Mouse (Mus musculus) kidney, embryonic 16.5 days (tissue): ENCODE measurements around the gene Adcy4. TPM values are rescaled to one million over a fixed set of nuclear protein-coding genes. Genes with fewer than 3 reads are reported as not detected.

Experiments
- ATAC-seq: fragments of 200-750 bp; cut with Nextera tagmentation; 2 replicates; pipeline ENCODE4 v1.8.0; 2017; ENCODE audit warnings: moderate TSS enrichment; ENCODE audit not compliant: low FRiP score, low TSS enrichment
- H3K27ac ChIP-seq: fragments of 300-500 bp; sonication (generic); 2 replicates; pipeline ENCODE4 v1.5.1; 2014; ENCODE audit warnings: low read length
- H3K27me3 ChIP-seq: fragments of 300-500 bp; sonication (generic); 2 replicates; pipeline ENCODE4 v1.6.1; 2014; ENCODE audit warnings: low read length, control low read depth, mixed read lengths; ENCODE audit not compliant: insufficient read depth
- H3K36me3 ChIP-seq: fragments of 300-500 bp; sonication (generic); 2 replicates; pipeline ENCODE4 v1.6.1; 2014; ENCODE audit warnings: low read length, control low read depth, mixed read lengths; ENCODE audit not compliant: insufficient read depth
- H3K4me1 ChIP-seq: fragments of 300-500 bp; sonication (generic); 2 replicates; pipeline ENCODE4 v1.6.1; 2014; ENCODE audit warnings: low read length, control low read depth, mixed read lengths; ENCODE audit not compliant: insufficient read depth
- H3K4me2 ChIP-seq: fragments of 300-500 bp; sonication (generic); replicated peaks from 2 replicates; pipeline ENCODE4 v1.6.1; 2014; ENCODE audit warnings: low read depth, low read length
- H3K4me3 ChIP-seq: fragments of 300-500 bp; sonication (generic); 2 replicates; pipeline ENCODE4 v1.5.1; 2014; ENCODE audit warnings: mild to moderate bottlenecking, low read length
- H3K9ac ChIP-seq: fragments of 300-500 bp; sonication (generic); replicated peaks from 2 replicates; pipeline ENCODE4 v1.6.1; 2014; ENCODE audit warnings: low read length
- H3K9me3 ChIP-seq: fragments of 300-500 bp; sonication (generic); 2 replicates; pipeline ENCODE4 v1.6.1; 2016; ENCODE audit warnings: low read length, control low read depth
- WGBS: fragments of 180-500 bp; shearing (Covaris S2); extraction: QIAGEN DNeasy Blood & Tissue Kit; methylation state at CpG from one replicate; pipeline ENCODE4 v1.1.7; 2014; 5-methylcytosine and 5-hydroxymethylcytosine counted together
- polyA plus RNA-seq: library from polyadenylated mRNA; unstranded; fragments of >200 nt; fragmentation: Nextera tagmentation; extraction: Ambion mirVana; gene quantifications from 2 replicates; pipeline ENCODE4 v1.2.1, GENCODE M21; 2015

The Adcy4 gene
- polyA plus RNA-seq, 1 experiment from 2014 or later = 19.7 TPM

DNA sequence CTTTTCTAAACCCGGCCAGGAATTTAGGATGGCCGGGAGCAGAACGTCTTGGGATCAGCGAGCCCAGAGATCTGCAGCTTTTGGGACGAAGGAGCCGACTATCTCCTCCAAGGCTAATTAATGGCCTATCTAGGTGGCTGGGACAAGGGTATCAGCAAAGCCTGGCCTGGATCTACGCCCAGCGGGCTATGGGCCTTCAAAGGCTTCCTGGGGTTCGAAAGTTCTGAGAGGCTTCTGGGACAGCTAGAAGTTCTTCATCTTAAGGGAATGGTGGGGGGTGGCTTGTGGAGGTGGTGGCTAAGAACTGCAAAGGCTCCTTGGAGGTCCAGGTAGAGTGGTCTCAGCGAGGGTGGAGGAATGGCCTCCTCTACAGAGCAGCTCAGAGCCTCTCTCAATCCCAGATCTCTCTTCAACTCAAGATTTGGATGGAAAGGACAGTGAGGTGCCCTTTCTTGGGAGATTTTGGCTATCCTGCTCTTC, 40.1 kb upstream of the Adcy4 start:
- H3K4me2 ChIP-seq = peak overlapping the region; percentile 83
- H3K36me3 ChIP-seq = no peaks in the 10 kb centered on the region
- H3K9me3 ChIP-seq = no peaks in the 10 kb centered on the region
- H3K9ac ChIP-seq = peak overlapping the region; percentile 75
- H3K4me3 ChIP-seq = peak overlapping the region; percentile 53
- H3K27me3 ChIP-seq = no peaks in the 10 kb centered on the region
- H3K4me1 ChIP-seq = peaks cover 38% of the 10 kb centered on the region
- peak; percentile 17 for ATAC-seq
- H3K27ac ChIP-seq = peak overlapping the region; percentile 98
- under 1% methylated on average over 10 of the region's 10 CpGs for WGBS

DNA sequence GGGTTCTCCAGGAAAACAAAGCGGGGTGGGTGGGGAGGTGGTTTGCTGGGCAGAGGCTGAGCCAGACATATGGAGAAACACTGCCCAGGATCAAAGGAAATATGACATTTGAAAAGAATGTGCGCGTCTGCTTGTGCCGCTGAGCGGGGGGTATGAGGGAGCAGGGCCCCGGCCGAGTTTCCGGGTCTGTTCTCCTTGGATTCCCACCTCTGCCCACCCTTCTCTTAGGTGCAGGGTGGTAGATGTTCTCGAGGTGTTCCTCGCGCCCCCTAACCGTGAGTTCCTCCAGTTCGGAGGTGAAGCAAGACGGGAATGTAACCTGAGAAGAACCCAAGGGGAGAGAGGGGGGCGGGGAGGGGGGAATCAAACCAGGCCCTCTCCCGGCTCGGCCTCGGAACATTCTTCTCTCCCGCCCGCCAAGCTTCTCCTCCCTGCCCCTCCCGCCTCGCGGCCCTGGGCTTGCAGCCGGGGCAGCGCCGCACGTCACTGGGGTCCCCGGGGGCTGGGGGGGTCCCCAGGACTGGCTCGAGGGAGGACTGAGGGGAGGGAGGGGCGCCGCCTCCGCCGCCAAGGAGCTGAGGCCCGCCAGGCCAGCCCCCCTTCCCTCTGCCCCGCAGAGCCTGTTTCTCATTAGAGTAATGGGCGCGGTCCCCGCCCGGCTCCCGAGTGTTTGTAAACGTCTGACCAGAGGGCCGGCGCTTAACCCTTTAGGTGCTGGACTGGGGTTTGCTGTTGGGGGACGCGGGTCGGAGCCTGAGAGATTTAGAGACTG, 39.3 kb upstream of the Adcy4 start, which contains the start of gene Nfatc4:
Nfatc4 (plus strand) TSS at position 154 of the 772 bp plus-strand sequence.
- Histone ChIP-seq H3K4me2 (peak within 1 kb of the TSS; percentile 83), H3K9ac (peak within 1 kb of the TSS; percentile 75), H3K36me3 (no peaks in the 10 kb centered on the region), H3K4me3 (peak within 1 kb of the TSS; percentile 53), H3K9me3 (no peaks in the 10 kb centered on the region), H3K4me1 (peaks cover 30% of the 10 kb centered on the region), H3K27ac (peak within 1 kb of the TSS; percentile 98), H3K27me3 (no peaks in the 10 kb centered on the region)
- ATAC-seq = peak; percentile 93
- under 1% methylated on average over 42 of the region's 46 CpGs for WGBS

DNA sequence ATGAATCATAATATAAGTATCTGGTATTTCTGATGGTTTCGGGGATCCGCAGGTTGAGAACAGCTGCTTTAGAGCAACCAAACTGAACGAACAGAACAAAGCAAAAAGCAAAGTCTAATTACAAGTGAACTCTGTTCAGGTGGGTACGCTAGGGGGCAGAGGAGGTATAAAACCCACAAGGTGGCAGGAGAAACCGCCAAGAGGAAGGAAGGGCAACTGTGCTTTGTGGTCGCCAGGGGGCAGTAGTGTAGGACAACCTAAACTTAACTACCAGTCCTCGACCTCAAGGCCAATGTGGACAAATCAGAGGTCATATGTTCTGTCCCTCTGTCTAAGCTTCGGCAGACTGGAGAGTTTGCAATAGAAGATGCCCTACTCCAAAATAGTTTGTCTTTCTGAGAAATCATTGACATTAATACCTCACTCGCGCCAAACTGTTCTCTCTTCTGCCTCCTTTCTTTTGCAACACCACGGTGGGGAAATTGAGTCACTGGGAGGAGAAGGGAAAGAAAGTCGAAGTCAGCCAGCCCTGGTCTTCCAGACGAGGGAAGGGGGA, 38.6 kb upstream of the Adcy4 start:
- 4% methylated on average over 13 of the region's 13 CpGs for WGBS
- peak; percentile 1; the same call in 1 of the 2 replicates for ATAC-seq
- Histone ChIP-seq H3K27ac (peak overlapping the region; percentile 98), H3K27me3 (no peaks in the 10 kb centered on the region), H3K4me2 (peak overlapping the region; percentile 83), H3K4me1 (peaks cover 29% of the 10 kb centered on the region), H3K9ac (peak overlapping the region; percentile 75), H3K4me3 (peak overlapping the region; percentile 53), H3K36me3 (no peaks in the 10 kb centered on the region), H3K9me3 (no peaks in the 10 kb centered on the region)

DNA sequence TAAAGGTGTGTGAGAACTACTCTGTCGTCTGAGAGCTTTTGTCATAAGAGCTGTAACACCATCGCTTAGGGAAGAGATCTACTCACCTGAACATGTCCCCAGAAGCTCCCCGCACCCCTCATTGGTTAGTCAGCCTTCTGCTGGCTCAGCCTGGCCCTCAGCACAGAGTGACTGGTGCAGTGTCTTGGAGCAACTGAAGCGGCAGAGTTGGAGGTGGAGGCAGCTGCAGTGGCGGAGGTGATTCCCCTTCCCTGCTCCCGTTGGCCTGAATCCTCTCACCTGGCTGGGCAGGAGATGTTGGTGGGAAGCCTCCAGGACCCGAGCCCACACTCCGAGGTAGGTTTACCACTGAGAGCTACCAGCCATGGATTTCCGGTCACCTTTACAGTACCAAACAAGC, 36.7 kb upstream of the Adcy4 start:
- H3K27me3 ChIP-seq = no peaks in the 10 kb centered on the region
- no peak overlapping the region for H3K9ac ChIP-seq
- no peak for ATAC-seq
- H3K4me1 ChIP-seq = peaks cover 11% of the 10 kb centered on the region
- H3K9me3 ChIP-seq = no peaks in the 10 kb centered on the region
- no peak overlapping the region for H3K4me2 ChIP-seq
- 86% methylated on average over 9 of the region's 9 CpGs for WGBS
- H3K4me3 ChIP-seq = no peak overlapping the region
- H3K36me3 ChIP-seq = no peaks in the 10 kb centered on the region
- H3K27ac ChIP-seq = no peak overlapping the region

DNA sequence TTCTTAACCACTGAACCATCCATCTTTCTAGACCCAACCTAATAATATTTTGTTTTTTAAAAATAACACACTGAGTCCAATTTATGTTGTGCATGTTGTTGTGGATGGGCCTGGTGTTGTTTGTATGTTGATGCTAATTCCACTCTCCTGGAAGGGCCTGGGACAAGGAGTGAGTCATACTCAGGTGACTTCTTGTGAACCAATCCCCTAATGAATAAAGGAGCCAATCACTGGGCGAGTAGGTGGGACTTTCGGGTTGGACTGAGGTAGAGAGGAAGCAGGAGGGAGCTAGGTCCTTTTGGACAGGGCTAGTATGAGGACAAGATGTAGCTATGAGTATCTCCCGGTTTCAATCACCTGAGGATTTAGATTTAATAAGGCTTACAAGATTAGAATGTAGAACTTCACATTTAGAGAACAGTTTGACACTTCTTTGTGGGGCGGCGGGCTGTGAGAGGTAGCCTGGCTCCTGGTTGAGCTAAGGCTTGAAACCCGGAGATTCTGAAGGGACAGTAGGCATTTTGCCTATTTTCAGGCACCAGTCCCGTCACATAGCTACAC, 36.0 kb upstream of the Adcy4 start:
- no peak overlapping the region for H3K9ac ChIP-seq
- no peaks in the 10 kb centered on the region for H3K27me3 ChIP-seq
- H3K36me3 ChIP-seq = no peaks in the 10 kb centered on the region
- 79% methylated on average over 7 of the region's 7 CpGs for WGBS
- ATAC-seq = no peak
- no peak overlapping the region for H3K4me3 ChIP-seq
- H3K4me1 ChIP-seq = peaks cover 12% of the 10 kb centered on the region; the same call in 1 of the 2 replicates
- H3K4me2 ChIP-seq = no peak overlapping the region
- H3K27ac ChIP-seq = no peak overlapping the region
- no peaks in the 10 kb centered on the region for H3K9me3 ChIP-seq

DNA sequence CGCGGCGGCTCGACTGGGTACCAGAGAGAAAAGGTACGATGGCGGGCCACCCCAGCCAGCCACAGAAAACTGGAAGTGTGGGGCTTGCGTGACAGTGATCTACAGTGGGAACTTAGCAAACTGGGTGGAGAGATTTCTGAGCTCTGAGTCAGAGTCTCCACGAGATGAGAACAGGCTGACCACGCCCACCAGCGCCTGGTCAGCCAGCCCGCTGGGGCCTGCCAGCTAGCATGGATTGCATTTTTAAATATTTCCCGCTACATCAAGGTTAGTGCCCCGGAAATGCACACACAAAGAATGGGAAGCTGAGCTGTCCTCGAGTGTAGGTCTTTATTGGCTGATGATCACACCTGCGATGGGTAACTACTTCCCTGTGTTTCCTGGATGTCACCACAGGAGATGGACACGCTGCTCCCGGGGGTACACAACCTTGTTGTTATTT, 31.4 kb upstream of the Adcy4 start:
- Histone ChIP-seq H3K4me2 (peak overlapping the region; percentile 75), H3K36me3 (no peaks in the 10 kb centered on the region), H3K4me1 (peaks cover 9% of the 10 kb centered on the region; the same call in 1 of the 2 replicates), H3K4me3 (peak overlapping the region; percentile 59), H3K9me3 (no peaks in the 10 kb centered on the region), H3K27me3 (no peaks in the 10 kb centered on the region), H3K9ac (peak overlapping the region; percentile 68), H3K27ac (peak overlapping the region; percentile 38; the same call in 1 of the 2 replicates)
- WGBS = 25% methylated on average over 17 of the region's 17 CpGs
- peak; percentile 85 for ATAC-seq

DNA sequence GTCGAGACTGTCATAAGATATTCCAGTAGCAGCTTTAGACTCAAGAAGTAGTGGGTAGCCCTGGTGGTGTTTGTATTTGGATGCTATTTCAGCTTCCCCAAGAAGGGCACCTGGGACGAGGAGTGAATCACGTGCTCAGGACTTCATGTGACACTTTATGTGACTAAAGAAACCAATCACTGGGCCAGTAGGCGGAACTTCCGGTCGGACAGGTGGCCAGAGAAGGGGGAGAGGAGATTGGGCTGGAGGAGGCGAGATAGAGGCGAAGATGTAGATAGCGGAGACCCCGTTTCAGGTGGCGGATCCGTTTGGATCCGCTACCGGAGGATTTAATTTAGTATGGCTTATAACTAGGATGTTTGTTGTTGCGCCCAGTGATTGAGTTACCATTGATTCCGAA, 31.0 kb upstream of the Adcy4 start:
- no peaks in the 10 kb centered on the region for H3K9me3 ChIP-seq
- H3K4me3 ChIP-seq = peak overlapping the region; percentile 59
- H3K9ac ChIP-seq = peak overlapping the region; percentile 68
- H3K27ac ChIP-seq = peak overlapping the region; percentile 38; the same call in 1 of the 2 replicates
- no peaks in the 10 kb centered on the region for H3K36me3 ChIP-seq
- H3K4me1 ChIP-seq = peaks cover 9% of the 10 kb centered on the region; the same call in 1 of the 2 replicates
- ATAC-seq = peak; percentile 70; the same call in 1 of the 2 replicates
- H3K4me2 ChIP-seq = peak overlapping the region; percentile 75
- H3K27me3 ChIP-seq = no peaks in the 10 kb centered on the region
- WGBS = 18% methylated on average over 16 of the region's 16 CpGs

DNA sequence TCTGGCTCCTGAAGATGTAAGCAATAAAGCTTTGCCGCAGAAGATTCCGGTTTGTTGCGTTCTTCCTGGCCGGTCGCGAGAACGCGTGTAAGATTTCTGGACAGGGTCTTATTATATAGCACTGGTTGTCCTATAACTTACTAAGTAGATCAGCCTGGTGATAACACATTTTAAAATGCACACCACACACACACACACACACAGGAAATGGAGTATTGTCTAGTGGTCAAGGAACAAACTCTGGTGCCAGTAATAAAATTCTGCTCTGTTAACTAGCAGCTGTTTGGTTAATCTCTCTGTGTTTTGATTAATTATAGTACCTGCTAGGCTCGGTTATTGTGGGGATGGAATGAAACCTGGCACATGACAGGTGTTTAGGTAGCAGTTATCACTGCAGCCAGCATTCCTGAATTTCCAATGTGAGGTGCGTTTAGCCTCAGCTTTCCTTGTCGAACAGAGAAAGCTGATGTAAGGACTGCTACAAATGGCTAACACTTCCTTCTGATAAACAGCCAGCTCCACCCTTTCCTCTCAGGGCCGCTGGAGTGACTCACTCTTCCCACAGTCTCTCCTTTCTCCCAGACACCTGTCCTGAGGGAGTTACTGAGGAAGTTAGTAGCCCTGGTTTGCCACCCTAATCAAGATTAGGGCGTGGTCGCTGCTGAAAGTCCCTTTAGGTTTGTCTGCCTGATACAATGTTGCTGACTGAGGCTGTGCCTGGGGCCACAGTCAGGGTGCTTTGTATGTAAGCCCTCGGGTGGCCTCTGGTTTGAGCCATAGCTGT, 11.7 kb upstream of the Adcy4 start:
- Histone ChIP-seq H3K27ac (peak overlapping the region; percentile 30; the same call in 1 of the 2 replicates), H3K9me3 (no peaks in the 10 kb centered on the region), H3K9ac (no peak overlapping the region), H3K4me2 (no peak overlapping the region), H3K4me1 (no peaks in the 10 kb centered on the region), H3K36me3 (no peaks in the 10 kb centered on the region), H3K4me3 (no peak overlapping the region), H3K27me3 (no peaks in the 10 kb centered on the region)
- no peak for ATAC-seq
- WGBS = 71% methylated on average over 15 of the region's 15 CpGs

DNA sequence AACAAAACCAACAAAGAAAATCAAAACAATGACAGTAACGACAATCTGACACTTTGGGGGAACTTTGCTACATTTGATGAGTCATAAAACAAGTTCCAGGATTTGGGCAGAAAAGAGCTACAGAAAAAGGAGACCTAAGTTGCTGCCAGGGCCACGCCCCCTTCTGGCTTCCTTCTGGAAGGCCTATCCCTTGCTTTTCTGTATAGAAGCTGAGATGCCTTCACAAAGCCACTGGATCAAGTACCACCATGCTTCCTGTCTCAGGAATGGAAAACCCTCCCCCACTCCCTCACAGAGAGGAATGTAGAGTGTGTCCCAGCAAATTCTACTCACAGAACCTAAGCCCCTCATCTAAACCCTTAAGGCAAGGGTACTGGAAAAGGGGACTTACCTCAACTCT, 10.1 kb upstream of the Adcy4 start:
- WGBS = 72% methylated on average over 2 of the region's 2 CpGs
- Histone ChIP-seq H3K27me3 (no peaks in the 10 kb centered on the region), H3K4me2 (no peak overlapping the region), H3K9me3 (no peaks in the 10 kb centered on the region), H3K4me1 (no peaks in the 10 kb centered on the region), H3K9ac (no peak overlapping the region), H3K36me3 (no peaks in the 10 kb centered on the region), H3K4me3 (no peak overlapping the region), H3K27ac (no peak overlapping the region)
- ATAC-seq = no peak
